Mouse (Mus musculus) neural tube, embryonic 13.5 days (tissue): ENCODE results near the gene Psmd8. TPM values are rescaled to one million over a fixed set of nuclear protein-coding genes. Genes with fewer than 3 reads are reported as not detected.
A peak's percentile ranks its signal among the peaks of the same experiment; 100 is the strongest.
"Not testable (repeated sequence)": the region's sequence is repeated elsewhere in the genome, so short reads cannot be mapped to it uniquely, and the experiment has no call there.

Experiments
- ATAC-seq: fragments of 200-750 bp; cut with Nextera tagmentation; 2 replicates; pipeline ENCODE4 v1.8.0; 2017; ENCODE audit warnings: low read depth, mild to moderate bottlenecking, moderate TSS enrichment, moderate library complexity
- H3K27ac ChIP-seq: fragments of 300-500 bp; sonication (generic); replicated peaks from 2 replicates; pipeline ENCODE4 v1.5.1; 2015; ENCODE audit warnings: moderate library complexity, mild to moderate bottlenecking, inconsistent platforms
- H3K27me3 ChIP-seq: fragments of 300-500 bp; sonication (generic); 2 replicates; pipeline ENCODE4 v1.6.1; 2015; ENCODE audit warnings: mild to moderate bottlenecking, inconsistent platforms
- H3K36me3 ChIP-seq: fragments of 300-500 bp; sonication (generic); 2 replicates; pipeline ENCODE4 v1.6.1; 2015; ENCODE audit warnings: mild to moderate bottlenecking, inconsistent platforms
- H3K4me1 ChIP-seq: fragments of 300-500 bp; sonication (generic); replicated peaks from 2 replicates; pipeline ENCODE4 v1.6.1; 2015; ENCODE audit warnings: inconsistent platforms
- H3K4me2 ChIP-seq: fragments of 300-500 bp; sonication (generic); 2 replicates; pipeline ENCODE4 v1.6.1; 2015; ENCODE audit warnings: inconsistent platforms, mild to moderate bottlenecking, moderate library complexity
- H3K4me3 ChIP-seq: fragments of 300-500 bp; sonication (generic); 2 replicates; pipeline ENCODE4 v1.5.1; 2015; ENCODE audit warnings: mild to moderate bottlenecking, inconsistent platforms
- H3K9ac ChIP-seq: fragments of 300-500 bp; sonication (generic); 2 replicates; pipeline ENCODE4 v1.6.1; 2015; ENCODE audit warnings: moderate library complexity, mild to moderate bottlenecking, inconsistent platforms
- H3K9me3 ChIP-seq: fragments of 300-500 bp; sonication (generic); 2 replicates; pipeline ENCODE4 v1.6.1; 2016; ENCODE audit warnings: inconsistent platforms
- WGBS: fragments of 180-500 bp; shearing (Covaris S2); methylation state at CpG from one replicate; pipeline ENCODE4 v1.1.7; 2015; 5-methylcytosine and 5-hydroxymethylcytosine counted together
- polyA plus RNA-seq: library from polyadenylated mRNA; unstranded; fragments of >200 nt; fragmentation: Nextera tagmentation; extraction: Ambion mirVana; gene quantifications from 2 replicates; pipeline ENCODE4 v1.2.1, GENCODE M21; 2015

The Psmd8 gene
- polyA plus RNA-seq, 1 experiment from 2014 or later: 326 TPM

DNA sequence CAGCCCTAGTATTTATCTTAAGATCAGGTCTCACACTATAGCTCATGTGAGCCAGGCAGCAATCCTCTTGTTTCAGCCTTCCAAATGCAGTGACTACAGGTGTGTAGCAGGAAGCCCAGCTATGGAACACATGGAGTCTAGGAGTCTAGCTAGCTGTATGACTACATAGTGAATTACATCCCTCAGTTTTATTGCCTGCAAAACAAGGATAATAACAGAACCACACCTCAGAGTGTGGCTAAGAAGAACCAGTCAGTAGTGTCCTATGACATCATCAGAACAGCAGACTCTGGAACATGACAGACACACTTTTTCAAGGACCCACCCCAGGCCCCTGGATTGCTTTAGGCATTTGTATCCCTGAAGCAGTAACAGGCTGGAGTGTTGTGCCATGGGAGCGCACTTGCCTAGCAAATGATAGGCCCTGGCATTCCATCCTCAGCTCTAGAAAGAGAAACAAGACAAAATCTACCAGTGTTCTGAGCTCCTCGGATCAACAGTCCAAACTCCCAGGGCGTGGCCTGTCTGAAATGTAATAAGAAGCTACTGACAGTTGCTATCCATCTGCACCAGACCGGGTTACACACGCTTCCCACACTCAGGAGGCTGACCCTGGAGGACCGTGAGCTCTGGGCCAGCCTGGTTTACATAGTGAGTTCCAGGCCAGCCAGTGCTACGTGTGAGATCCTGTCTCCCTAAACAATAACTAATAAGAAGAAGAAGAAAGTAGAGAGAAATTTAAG lies 33.7 kb downstream of the Psmd8 start:
- Histone ChIP-seq H3K27ac (no peak overlapping the region), H3K4me2 (no peak overlapping the region), H3K27me3 (no peaks in the 10 kb centered on the region), H3K4me1 (no peaks in the 10 kb centered on the region), H3K4me3 (no peak overlapping the region), H3K9me3 (no peaks in the 10 kb centered on the region), H3K36me3 (no peaks in the 10 kb centered on the region), H3K9ac (no peak overlapping the region)
- no peak for ATAC-seq
- WGBS: 83% methylated on average over 7 of the region's 7 CpGs

DNA sequence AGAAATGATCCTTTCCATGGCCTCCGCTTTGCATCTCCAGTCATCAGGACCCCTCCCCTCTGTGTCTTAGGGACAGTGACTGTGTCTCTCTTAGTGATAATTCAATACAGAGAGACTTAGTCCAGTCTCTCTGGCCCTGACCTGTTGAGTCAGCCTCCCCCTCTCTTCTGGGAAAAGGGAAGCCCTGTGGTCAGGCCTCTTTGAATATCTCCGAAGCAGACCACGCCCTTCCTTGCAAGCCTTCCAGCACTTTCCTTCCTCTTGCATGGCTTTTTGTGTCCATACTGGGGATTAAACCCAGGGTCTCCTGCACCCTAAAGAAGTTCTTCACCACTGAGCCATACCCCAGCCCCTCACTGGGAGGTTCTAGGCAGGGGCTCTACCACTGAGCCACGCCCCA lies 36.5 kb downstream of the Psmd8 start:
- no peak for ATAC-seq
- H3K4me2 ChIP-seq: no peak overlapping the region
- no peaks in the 10 kb centered on the region for H3K36me3 ChIP-seq
- no peaks in the 10 kb centered on the region for H3K9me3 ChIP-seq
- no peak overlapping the region for H3K9ac ChIP-seq
- no peak overlapping the region for H3K27ac ChIP-seq
- H3K4me1 ChIP-seq: no peaks in the 10 kb centered on the region
- no peak overlapping the region for H3K4me3 ChIP-seq
- H3K27me3 ChIP-seq: no peaks in the 10 kb centered on the region
- WGBS: 88% methylated on average over 4 of the region's 4 CpGs

DNA sequence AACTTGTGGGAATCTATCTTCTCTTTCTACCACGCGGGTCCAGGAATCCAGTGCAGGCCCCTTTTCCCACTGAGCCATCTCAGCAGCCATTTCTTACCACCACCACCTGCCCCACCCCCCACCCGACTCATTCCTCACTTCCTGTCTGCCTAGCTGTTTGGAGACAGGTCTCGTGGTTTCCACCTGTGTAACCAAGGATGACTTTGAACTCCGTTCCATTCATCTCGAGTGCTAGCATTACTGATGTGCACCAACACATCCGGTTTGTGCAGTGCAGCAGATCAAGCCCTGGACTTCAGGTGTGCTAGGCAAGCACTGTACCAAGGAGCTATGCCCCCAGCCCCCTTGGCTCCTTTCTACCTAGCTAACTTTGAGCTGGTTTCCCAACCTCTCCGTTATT lies 39.1 kb downstream of the Psmd8 start:
- H3K9ac ChIP-seq: no peak overlapping the region
- H3K27ac ChIP-seq: no peak overlapping the region
- ATAC-seq: no peak
- no peak overlapping the region for H3K4me3 ChIP-seq
- no peaks in the 10 kb centered on the region for H3K36me3 ChIP-seq
- no peaks in the 10 kb centered on the region for H3K4me1 ChIP-seq
- H3K4me2 ChIP-seq: no peak overlapping the region
- WGBS: 87% methylated on average over 8 of the region's 8 CpGs
- H3K27me3 ChIP-seq: peaks cover 9% of the 10 kb centered on the region
- H3K9me3 ChIP-seq: no peaks in the 10 kb centered on the region

DNA sequence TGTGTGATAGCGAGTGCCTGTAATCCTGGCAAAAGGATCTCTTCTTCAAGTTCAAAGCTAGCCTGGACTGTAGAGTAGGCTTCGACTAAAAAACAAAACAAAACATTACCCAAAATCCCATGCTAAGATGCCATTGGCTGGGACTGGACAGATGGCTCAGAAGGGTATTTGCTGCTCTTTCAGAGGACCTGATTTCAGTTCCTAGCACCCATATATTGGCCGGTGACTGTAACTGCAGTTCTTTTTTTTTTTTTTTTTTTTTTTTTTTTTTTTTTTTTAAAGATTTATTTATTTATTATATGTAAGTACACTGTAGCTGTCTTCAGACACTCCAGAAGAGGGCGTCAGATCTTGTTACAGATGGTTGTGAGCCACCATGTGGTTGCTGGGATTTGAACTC lies 41.3 kb downstream of the Psmd8 start:
- not testable (repeated sequence) for H3K9me3 ChIP-seq, H3K9ac ChIP-seq, H3K4me1 ChIP-seq, H3K4me2 ChIP-seq, H3K4me3 ChIP-seq, H3K36me3 ChIP-seq, H3K27ac ChIP-seq, ATAC-seq
- WGBS: 92% methylated on average over 3 of the region's 4 CpGs
- peaks cover 26% of the 10 kb centered on the region for H3K27me3 ChIP-seq

DNA sequence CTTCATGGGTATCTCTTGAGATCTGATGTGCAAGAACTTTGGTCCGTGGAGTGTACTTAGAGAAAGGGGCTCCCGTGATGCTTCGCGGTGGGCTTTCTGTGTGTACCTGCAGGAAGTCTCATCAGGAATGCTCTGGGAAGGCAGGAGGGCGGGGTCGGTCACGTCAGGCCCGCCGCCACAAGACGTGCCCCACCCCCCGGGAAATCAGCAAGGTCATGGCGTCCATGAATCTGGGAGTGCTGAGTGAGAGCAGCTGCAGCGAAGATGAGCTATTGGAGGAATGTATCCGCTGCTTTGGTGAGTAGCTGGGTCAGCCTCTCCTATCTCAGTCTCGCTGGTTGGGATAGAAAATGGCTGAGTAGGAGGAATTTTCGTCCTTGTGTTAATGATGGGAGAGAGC lies 43.1 kb downstream of the Psmd8 start:
- Histone ChIP-seq H3K27me3 (peaks cover 26% of the 10 kb centered on the region), H3K36me3 (no peaks in the 10 kb centered on the region), H3K27ac (no peak overlapping the region), H3K9me3 (no peaks in the 10 kb centered on the region), H3K9ac (no peak overlapping the region), H3K4me2 (no peak overlapping the region), H3K4me1 (peaks cover 8% of the 10 kb centered on the region; the same call in 1 of the 2 replicates), H3K4me3 (no peak overlapping the region)
- WGBS: 47% methylated on average over 16 of the region's 16 CpGs
- ATAC-seq: no peak

DNA sequence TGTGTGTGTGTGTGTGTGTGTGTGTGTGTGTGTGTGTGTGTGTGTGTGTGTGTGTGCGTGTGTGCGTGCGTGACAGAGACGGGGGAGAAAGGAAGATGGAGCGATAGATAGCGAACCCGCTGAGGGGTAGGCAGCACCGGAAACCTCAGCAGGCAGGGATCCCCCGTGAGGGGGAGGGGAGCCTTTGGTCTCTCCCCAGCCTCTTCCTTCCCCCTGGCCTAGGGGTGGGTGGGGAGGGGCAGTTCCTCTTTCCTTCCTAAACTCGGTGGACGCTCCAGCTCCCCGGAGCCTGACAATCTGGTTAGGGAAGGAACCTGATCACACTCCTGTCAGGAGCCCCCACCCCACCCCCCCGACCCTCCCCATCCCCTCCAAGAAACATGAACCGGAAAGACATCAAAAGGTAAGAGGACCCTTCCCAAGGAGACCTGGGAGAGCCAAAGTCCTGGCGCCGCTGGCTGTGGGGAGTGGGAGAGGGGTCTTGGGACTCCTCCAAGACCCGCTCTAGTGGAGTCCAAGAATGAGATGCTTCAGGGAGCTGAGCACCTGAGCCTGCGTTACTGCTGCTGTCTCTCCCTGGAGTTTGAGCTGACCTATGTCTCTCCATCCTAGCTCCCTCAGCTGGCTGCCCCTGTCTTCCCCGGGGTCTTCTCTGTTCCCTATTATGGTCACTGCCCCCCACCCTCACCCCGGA lies 45.7 kb downstream of the Psmd8 start, which contains the start of gene Rasgrp4:
Rasgrp4 (plus strand) TSS at position 159 of the 694 bp plus-strand sequence.
- Histone ChIP-seq H3K9ac (peak within 1 kb of the TSS; percentile 53), H3K27ac (no peak within 1 kb of the TSS), H3K4me3 (peak within 1 kb of the TSS; percentile 23), H3K9me3 (no peaks in the 10 kb centered on the region), H3K27me3 (peaks cover 26% of the 10 kb centered on the region), H3K4me2 (peak within 1 kb of the TSS; percentile 46), H3K4me1 (peaks cover 8% of the 10 kb centered on the region; the same call in 1 of the 2 replicates), H3K36me3 (no peaks in the 10 kb centered on the region)
- 3% methylated on average over 15 of the region's 20 CpGs for WGBS
- ATAC-seq: no peak; the same call in 1 of the 2 replicates

DNA sequence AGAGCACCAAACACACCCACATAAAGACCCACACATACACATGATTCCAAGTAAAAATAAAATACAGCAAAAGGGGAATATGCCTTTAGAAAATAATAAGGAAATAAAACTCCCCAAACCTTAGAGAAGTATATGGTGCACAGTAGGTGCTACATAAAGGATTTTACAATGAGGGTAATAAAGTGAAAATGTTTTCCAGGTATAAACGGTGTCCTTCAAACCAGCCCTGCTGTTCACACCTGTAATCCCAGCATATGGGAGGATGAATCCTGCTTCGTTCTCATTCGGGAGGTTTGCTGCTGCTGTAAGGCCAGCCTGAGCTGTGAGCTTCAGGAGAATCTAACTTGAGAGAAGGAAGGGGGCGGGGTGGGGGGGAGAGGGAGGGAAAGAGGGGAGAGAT lies 46.3 kb downstream of the Psmd8 start:
- peak overlapping the region; percentile 46 for H3K4me2 ChIP-seq
- peak overlapping the region; percentile 53 for H3K9ac ChIP-seq
- H3K27me3 ChIP-seq: peaks cover 26% of the 10 kb centered on the region
- H3K4me1 ChIP-seq: peaks cover 8% of the 10 kb centered on the region; the same call in 1 of the 2 replicates
- peak overlapping the region; percentile 23 for H3K4me3 ChIP-seq
- WGBS: 1% methylated on average over 4 of the region's 4 CpGs
- H3K36me3 ChIP-seq: no peaks in the 10 kb centered on the region
- ATAC-seq: no peak
- H3K27ac ChIP-seq: no peak overlapping the region
- no peaks in the 10 kb centered on the region for H3K9me3 ChIP-seq

DNA sequence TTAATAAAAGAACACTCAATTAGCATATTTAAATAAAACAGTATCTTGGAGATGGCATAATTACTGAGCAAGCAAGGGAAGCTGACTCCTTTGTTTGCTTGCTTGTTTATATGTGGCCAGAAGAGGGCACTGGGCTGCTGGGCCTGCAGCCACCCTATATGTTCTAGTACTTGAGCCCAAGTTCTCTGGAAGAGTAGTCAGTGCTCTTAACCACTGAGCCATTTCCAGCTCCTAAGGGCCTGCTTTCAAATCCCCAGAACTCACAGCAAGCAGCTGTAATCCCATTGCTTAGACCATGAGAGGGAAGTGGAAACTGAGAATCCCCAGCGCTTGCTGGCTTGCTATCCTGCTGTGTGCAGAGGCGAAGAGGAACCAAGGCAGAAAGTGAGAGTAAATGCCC lies 51.8 kb downstream of the Psmd8 start:
- no peaks in the 10 kb centered on the region for H3K36me3 ChIP-seq
- peaks cover 19% of the 10 kb centered on the region for H3K27me3 ChIP-seq
- no peak for ATAC-seq
- H3K9me3 ChIP-seq: no peaks in the 10 kb centered on the region
- H3K4me3 ChIP-seq: no peak overlapping the region
- H3K4me2 ChIP-seq: no peak overlapping the region
- no peak overlapping the region for H3K9ac ChIP-seq
- 73% methylated on average over 2 of the region's 2 CpGs for WGBS
- H3K27ac ChIP-seq: no peak overlapping the region
- peaks cover 11% of the 10 kb centered on the region for H3K4me1 ChIP-seq

DNA sequence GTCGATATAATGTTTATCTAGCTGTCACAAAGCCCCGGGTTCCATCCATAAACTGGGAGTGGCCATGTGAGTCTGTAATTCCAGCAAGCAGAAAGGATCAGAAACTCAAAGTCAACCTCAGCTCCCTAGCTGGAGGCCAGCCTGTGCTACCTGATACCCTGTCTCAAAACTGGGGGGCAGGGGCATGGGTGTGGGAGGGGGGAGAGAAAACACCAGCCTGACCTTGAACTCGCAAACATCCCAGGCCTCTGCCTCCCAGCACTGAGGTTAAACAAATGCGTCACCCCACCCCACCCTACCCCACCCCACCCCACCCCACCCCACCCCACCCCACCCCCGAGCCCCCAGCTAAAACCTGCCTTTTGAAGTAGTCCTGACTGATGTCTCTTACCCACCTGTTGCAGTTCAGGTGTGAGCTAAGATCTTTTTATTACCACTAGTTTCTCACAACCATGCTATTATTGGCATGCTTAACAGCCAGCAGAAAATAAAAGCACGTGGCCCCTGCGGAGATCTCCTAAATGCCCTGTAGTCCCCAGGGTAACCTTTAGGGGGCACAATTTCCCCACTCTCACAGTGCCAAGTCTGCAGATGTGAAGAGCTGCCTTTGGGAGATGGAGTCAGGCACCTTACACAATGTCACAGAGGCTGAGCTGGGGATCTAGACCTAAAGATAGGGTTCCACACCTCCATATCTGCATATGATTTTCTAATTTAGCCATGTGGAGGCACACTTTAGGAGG lies 54.2 kb downstream of the Psmd8 start:
- WGBS: 25% methylated on average over 7 of the region's 7 CpGs
- H3K27me3 ChIP-seq: peaks cover 19% of the 10 kb centered on the region
- H3K36me3 ChIP-seq: no peaks in the 10 kb centered on the region
- H3K4me3 ChIP-seq: no peak overlapping the region
- H3K9ac ChIP-seq: no peak overlapping the region
- no peak overlapping the region for H3K4me2 ChIP-seq
- no peak for ATAC-seq
- H3K4me1 ChIP-seq: peaks cover 11% of the 10 kb centered on the region
- no peak overlapping the region for H3K27ac ChIP-seq
- no peaks in the 10 kb centered on the region for H3K9me3 ChIP-seq

DNA sequence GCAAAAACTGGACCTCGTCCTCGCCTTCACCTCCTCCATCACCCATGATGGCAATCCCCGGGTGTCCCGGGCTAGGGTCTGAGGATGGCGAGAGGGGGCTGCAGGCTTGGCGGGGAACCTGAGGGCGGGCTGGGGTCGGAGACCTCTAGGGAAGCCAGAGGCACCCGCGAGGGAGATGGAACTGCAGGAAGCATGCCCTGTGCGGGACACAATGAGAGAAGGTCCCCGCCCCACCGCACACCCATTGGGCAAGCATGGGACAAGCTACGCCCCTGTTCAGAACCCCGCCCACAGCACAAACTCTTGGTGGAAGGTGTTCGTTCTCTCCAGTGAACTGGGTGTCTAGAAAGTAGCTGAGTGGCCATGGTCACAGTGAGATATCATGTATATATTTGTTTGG lies 55.5 kb downstream of the Psmd8 start, which contains the start of gene Ryr1:
Ryr1 (minus strand) TSS at position 210 of the 400 bp plus-strand sequence.
- no peak; the same call in 1 of the 2 replicates for ATAC-seq
- Histone ChIP-seq H3K36me3 (no peaks in the 10 kb centered on the region), H3K4me2 (peak within 1 kb of the TSS; percentile 57), H3K9me3 (no peaks in the 10 kb centered on the region), H3K4me1 (peaks cover 11% of the 10 kb centered on the region), H3K27me3 (peaks cover 19% of the 10 kb centered on the region), H3K27ac (no peak within 1 kb of the TSS), H3K4me3 (peak within 1 kb of the TSS; percentile 31), H3K9ac (peak within 1 kb of the TSS; percentile 63)
- WGBS: 0% methylated on average over 16 of the region's 16 CpGs
